Mouse (Mus musculus) MEL-GATA-1-ER (cell line): ENCODE results near the gene Alpi.
A peak's percentile ranks its signal among the peaks of the same experiment; 100 is the strongest.

ENCODE experiments used
- DNase-seq: peaks from one replicate; pipeline ENCODE4 v3.0.0-alpha.2; 2012; ENCODE audit warnings: low read depth; ENCODE audit errors: extremely low read depth

Alpi gene

DNA sequence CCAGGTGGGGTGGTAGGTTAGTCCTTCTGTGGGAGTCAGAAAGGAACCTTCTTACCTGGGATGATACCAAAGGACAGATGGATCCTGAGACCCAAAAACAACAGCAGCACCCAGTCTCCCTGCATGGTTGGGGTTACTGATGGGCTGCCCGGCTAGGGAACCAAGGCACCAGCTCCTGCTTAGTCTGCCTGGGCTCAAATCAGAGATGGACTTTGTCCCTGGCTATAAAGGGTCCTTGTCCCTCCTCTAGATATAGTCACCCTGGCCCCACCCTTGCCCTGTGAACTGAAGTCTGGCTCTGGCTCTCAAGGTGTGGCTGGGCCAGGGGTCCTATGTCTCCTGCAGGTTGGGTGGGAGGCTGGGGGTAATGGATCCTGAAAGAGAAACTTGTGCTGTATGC, at the start of gene Alpi:
TSS of gene Alpi (minus strand) at position 196 of the 400 bp plus-strand sequence.
- DNase-seq, result no peak

DNA sequence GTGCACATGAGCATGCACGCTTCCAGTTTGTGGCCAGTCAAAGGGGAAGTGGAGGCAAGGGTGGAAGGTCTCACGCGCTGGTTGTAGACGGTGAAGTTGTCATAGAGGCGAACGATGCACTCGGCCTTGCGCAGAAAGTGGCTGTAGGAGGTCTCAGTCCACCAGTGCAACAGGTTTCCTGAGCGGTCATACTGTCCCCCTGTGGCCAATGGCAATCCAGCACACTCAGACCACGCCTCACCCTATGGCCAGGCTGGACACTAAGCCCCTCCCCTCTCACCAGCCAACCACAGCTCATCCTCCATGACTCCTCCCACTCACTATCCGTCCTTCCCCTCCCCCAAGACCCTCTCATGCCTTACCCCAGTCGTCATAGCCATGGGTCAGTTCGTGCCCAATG, 48.0 kb upstream of the Alpi start:
- DNase-seq, result no peak

DNA sequence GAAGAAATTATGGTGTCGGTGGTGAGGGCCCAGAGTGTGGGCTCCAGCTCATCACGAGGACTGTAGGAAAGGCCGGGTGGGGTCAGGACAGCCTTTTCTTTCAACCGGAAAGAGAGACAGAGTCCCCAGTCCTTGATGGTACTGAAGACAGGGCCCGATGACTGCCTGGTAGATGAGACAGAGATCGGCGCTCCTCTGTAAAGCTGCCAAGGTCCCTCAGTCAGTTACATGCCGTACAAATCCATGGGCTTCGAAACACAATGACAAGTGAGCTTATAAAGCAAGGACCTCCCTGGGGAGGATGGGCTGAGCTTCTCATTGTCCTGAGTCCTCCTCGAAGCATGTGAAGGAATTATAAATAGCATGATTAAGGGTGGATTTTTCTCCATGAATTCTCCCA, 41.7 kb upstream of the Alpi start:
- DNase-seq, result no peak

DNA sequence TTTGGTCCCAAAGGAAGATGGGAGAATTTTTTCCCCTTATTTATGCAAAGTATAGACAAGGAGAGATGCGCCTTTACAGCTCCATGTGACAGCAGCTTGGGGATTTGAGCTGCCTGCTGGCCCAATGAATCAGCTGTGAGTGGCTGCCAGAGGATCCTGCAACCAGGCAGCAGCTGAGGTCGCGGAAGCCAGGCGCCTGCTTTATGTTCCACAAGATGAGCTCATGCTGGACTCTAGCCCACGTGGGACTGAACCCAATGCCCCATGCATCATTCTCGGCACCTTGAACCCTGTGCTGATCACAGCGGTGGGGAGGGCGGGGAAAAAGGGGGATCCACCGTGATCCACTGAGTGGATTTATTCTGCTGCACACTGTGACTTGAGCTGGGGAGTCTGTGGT, 41.0 kb upstream of the Alpi start:
- no peak for DNase-seq

DNA sequence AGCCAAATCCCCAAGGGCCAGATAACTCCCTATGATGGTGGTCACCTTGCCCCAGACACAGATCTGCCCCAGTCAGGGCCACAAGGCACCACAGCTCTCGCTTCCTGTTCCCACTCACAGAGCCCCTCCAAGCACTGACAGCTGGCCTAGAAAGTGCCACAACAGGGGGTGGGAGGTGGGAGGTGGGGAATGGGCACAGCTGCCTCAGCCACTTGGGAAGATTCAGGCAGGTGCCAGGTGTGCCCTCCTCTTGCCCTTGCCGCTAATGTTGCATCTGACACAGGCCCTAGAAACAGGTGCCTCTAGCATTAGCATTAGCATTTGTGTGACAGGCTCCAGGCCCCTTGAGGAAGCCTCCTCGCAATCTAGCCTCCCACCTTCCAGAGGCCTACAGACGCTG, 40.1 kb upstream of the Alpi start:
- DNase-seq, result no peak

DNA sequence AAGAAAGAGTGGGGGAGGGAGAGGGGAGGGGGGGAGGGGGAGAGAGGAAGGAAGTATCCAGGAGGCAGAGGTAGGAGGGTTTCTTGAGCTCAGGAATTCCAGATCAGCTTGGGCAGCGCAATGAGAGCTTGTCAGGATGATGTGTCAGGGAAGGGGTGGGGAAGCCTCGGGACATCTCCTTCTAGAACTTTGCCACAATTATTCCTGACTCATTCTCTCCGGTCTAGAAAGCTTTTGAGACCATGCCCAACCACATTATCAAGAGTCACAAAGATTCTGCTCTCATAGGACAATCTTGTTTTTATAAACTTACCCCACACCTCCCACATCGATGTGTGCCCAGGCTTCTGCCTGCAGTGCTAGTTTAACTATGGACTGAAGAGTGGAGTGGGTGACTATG, 30.4 kb upstream of the Alpi start:
- DNase-seq, result no peak

DNA sequence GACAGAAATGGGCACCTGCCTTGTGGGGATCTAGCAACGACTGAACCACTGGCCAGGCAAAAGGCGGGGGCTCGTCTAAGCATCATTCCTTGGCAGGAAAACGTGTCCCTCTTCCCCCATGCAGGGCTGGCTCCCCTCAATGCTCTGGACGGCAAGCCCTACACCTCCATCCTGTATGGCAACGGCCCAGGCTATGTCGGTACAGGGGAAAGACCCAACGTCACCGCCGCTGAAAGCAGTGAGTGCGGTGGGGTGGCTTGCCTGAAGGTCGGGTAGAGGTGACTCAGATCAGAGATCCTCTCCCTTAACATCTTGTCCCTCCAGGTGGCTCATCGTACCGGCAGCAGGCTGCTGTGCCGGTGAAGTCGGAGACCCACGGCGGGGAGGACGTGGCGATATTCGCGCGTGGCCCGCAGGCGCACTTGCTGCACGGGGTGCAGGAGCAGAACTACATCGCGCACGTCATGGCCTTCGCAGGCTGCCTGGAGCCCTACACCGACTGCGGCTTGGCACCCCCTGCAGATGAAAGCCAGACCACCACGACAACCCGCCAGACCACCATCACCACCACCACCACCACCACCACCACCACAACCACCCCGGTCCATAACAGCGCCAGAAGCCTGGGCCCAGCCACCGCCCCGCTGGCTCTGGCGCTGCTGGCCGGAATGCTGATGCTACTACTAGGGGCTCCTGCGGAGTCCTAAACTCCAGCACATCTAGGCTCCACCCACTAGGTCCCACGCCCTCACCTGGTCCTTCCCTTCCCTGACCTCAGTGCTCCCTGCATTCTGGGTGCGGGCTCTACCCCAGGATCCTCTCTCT, 26.0 kb upstream of the Alpi start:
- DNase-seq, result no peak

DNA sequence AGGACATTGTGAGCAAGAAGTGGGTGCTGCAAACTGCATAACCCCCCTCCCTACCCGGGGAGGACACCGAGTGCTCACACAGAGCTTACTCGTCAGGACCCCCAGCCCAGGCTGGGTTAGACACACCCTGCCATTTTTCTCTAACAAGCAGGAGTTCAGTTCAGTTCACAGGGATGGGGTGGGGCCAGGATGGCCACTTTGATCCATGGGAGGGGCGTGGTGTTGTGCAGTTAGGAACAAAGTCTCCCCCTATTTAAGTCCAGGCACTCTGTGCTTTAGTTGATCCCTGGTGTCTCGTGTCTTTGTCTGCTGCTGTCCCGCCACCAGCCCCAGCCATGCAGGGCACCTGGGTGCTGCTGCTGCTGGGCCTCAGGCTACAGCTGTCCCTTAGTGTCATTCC, 23.3 kb upstream of the Alpi start, which contains the start of gene Akp3:
TSS of gene Akp3 (plus strand) at position 301 of the 400 bp plus-strand sequence.
- no peak for DNase-seq

DNA sequence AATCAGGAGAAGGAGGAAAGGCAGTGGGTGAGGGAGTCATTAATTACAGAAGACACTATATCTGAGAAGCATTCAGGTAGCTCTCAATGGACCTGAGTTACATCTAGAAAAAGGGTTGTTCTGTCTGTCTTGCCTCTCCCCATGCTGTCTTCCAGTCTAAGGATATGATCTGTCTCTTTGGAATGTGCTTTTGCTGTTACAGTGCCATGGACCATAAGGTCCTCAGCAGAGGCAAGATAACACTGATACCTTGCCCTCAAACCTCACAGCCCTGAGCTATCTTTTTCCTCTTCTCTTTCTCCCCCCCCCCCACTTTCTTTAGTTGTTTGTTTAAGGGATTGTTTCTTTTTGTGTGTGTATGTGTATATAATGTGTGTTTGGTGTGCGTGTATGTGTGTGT, 13.4 kb upstream of the Alpi start:
- DNase-seq, result no peak

DNA sequence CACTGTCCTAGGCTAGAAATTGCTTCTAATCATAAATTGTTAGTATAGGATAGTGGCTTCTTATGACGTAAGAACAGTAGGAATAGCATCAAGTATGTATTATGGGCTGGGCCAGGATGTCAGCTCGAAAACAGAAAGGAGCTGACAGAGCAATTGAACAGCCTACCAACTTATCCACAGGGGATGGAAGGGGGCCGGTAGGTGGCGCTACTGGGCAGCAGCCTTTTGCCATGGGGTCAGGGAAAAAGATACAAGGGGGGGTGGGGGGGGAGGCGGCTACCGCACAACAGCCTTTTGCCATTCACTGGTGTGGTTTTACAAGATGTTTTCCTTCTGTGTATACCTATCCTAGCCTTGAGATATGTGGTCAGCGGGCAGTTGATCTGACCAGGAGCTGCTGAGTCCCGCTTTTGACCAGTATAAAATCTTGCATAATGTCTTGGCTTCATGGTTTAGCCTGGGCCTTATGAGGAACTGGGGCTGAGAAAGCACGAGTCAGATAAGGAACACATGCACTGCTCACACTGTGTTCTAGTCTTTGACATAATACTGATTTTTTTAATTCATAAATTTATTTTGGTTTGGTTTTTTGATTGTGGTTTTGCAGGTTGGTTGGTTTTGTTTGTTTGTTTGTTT, 10.4 kb upstream of the Alpi start:
- peak; percentile 29 for DNase-seq

DNA sequence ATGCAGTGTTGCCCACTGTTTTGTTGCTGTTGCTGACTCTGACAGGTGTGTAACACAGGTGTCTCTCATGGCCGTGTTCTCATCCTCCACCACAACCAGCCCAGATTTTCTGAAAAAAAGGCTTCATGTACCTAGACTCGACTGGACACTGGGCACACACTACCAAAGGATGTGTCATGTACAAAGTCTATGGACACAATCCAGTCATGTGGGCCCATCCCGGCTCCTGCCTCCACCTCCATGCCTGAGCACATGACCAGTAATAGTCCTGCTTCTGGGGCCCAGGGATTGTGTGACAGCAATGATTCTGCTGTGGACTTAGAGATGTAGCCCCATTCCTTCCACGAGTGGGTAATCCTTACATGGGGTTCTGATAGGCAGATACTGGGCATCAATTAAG, 7.2 kb upstream of the Alpi start:
- DNase-seq, result no peak

DNA sequence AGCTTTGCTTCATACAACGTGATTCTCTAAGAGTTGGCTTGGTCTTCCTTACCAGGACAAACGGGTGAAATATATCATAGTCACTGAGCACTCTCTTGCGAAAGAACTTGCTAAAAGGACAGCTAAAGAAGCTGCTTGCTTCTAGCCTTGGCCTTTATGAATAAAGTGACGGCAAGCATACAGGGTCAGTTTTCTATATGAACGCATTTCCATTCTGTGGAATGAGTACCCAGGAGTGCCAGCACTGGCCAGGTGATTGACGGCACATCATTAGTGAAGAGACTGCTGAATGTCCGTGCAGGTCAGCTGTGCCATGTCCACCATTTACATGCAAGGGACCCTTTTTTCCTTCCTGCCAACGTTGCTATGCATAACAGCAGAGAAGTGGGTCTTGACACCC, 5.1 kb upstream of the Alpi start:
- DNase-seq, result no peak

DNA sequence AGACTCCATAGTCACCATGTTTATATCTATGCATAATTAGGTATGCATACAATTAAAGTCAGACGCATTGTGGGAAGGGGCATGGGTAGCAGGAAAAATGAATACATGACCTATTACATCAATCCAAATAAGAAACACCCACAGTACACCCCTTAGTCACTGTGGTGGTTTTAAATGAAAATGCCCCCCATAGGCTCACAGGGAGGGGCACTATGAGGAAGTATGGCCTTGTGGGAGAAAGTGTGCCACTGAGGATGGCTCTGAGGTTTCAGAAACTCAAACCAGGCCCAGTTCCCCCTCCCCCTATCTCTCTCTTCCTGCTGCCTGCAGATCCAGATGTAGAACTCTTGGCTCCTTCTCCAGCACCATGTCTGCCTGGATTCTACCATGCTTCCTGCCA, 2.5 kb upstream of the Alpi start:
- DNase-seq, result no peak

DNA sequence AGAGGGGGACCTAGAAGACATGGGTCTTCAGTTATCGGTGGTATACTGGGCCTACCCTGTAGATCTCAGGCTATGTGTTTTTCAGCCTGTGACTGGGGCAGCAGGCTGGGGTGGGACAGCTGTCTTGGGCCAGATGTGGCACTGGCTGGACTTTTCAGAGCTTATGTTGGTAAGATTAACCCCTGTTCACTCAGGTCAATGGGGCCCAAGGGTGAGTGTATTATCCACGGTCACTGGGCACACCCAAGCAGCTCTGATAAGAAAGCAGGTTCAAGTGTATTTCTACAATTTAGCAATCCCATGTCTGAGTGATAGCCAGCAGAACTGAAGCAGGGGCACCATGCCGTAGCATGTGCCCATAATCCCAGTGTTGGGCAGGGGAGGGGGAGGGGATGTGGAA, 708 bp upstream of the Alpi start:
- DNase-seq, result no peak

DNA sequence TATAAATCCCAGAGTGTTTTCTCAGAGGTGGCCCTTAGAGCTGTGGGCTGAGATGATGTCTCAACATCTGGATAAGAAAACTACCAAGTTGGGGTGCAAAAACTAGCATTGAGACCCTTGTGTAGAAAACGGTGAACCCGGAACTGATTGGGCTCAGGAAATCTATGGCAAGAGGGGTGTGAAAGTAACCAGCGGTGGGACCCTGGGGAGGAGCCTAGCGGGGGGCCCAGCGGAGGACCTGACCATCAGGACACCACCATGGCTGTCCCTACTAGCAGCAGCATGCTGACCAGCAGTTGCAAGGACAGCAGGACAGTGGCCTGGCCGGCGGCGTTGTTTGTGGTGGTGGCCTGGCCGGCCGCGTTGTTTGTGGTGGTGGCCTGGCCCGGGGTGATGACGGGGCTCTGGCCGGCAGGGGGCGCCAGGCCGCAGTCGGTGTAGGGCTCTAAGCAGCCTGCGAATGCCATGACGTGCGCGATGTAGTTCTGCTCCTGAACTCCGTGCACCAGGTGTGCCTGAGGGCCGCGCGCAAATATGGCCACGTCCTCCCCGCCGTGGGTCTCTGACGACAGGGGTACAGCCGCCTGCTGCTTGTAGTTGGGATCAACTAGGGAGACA, 2.9 kb downstream of the Alpi start:
- DNase-seq, result peak; percentile 27

DNA sequence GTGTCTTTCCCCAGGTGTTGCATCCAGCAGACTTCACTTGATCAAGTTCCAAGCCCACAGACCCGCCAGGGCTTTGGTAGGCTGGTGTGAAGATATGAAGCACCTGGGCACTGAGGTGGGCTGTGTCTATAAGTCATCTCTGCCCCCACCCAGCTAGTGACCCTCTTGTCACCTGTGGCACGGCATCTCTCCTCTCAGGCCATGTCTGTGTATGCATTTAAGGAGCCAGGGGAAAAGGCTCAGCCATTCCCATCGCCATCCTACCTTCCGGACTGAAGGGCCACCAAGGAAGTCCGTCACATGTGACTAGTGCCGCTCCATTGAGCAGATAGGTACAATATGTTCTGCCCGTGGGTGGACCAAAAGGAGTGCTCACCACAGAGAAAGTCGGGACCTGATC, 5.8 kb downstream of the Alpi start:
- no peak for DNase-seq

DNA sequence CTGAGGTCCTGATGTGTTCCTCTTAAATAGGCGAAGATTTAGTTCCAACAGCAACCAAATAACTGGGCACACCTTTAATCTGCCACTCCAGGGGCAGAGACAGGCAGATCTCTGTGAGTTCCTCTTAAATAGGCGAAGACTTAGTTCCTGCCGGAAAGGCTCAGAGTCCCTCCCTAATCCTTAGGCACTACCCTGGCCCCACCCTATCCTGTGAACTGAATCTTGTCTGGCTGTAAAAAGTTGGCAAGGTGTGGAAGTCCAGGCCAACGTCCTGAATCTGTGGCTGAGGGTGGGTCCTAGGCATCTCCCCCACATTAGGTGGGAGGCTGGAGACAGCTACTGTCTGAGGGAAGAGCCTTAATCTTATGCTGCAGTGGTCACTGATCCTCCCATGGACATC, 11.6 kb downstream of the Alpi start, which contains the start of gene Alppl2:
TSS of gene Alppl2 (minus strand) at position 101 of the 400 bp plus-strand sequence.
- DNase-seq, result no peak

DNA sequence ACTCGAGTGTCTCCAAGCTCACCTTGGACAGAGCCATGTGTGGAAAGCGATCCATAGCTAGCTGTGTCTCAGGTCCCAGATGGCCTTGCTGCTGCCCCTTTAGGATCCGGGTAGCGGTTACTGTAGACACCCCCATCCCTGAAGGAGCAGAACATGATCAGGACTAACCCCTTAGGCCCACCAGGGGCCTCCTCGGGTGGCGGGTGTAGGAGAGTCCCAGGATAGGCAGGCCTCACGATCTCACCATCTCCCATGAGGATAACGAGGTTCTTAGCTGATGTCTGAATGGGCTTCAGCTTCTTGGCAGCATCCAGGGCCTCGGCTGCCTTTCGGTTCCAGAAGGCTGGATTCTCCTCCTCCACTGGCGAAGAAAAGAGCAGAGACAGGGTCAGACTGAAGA, 12.2 kb downstream of the Alpi start:
- DNase-seq, result no peak

DNA sequence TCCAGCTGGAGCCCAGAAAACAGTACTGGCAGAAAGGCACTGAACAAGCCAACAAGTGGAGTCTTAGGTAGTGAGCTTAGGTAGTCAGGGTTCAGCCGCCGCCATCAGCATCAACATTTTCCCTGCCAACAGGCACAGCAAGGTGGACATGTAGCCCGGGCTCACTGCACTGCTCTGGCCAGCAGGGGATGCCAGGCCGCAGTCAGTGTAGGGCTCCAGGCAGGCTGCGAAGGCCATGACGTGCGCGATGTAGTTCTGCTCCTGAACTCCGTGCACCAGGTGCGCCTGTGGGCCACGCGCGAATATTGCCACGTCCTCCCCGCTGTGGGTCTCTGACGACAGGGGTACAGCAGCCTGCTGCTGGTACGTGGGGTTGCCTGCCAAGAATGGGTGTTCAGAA, 14.4 kb downstream of the Alpi start:
- DNase-seq, result no peak

DNA sequence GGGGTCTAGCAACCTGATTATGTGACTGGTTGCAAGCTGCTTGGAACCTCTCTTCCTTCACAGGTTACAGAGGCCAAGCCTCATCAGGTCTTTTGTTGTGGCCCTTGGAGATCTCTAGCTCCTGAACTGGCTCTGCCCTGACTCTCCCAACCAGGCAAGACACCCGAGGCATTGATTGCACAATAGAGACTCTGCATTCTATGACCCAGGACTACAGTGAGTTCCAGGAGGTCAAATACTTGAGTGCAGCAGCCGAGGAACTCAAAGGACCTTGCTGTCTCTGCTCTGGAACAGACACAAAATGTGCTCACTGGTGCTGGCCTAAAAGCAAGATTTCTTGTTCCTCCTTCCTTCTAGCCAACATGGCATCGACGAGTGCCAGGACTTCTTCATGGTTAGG, 15.2 kb downstream of the Alpi start:
- DNase-seq, result no peak

DNA sequence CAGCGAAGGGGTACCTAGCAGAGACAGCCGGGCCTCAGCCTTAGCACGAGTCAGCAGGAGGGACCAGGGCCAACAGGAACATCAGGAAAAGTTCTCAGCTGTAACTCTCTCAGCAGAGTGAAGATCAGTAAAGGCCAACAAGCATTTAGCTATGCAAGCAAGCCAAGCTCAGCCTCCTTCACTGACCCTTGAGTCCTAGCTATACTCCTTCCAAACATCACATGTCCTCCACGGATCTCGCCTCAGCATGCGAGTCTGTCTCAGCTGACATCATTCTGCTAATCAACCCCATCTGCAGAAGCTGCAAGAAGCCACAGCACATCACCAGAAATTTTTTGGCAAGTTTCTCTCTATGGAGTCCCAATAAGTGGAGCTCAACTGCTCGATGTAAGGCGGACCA, 27.6 kb downstream of the Alpi start:
- no peak for DNase-seq

DNA sequence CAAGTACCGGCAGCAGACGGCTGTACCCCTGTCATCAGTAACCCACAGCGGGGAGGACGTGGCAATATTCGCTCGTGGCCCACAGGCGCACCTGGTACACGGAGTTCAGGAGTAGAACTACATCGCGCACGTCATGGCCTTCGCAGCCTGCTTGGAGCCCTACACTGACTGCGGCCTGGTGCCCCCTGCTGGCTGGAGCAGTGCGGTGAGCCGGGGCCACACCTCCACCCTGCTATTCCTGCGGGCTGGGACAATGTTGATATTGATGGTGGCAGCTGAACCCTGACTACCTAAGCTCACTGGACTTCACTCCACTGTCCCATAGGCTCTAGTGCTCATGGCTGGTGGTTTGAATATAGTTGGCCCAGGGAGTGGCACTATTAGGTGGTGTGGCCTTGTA, 30.7 kb downstream of the Alpi start:
- no peak for DNase-seq

DNA sequence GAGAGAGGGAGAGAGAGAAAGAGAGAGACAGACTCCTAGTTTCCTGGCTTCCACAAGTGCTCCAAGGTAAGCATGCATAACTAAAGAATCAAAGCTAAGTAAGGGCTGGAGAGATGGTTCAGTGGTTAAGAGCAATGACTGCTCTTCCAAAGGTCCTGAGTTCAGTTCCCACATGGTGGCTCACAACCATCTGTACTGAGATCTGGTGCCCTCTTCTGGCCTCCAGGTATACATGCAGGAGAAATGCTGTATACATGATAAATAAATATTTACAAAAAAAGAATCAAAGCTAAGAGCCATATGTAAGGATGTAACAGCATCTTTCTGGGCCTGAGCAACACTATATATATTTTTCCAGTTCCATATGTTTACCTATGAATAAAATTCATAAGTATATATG, 40.5 kb downstream of the Alpi start:
- DNase-seq, result no peak
